In genomic region chr4:80917812-80918211, GRCm38 (mm10) we compare ENCODE assay signal across 19 mouse cellular contexts.
"Had no signal": no experiment of that assay in that cellular context is flagged by ENCODE, and none has a peak within 500 bp of the region (broad histone marks: within the 10 kb centered on the region; RNA-seq: fewer than 3 reads in every experiment).

No protein-coding gene starts in this region.

- H3K27ac ChIP-seq: limb, embryonic 10.5 days; limb, embryonic 13.5 days; liver, embryonic 14.5 days; lung, embryonic 15.5 days; neural tube, embryonic 12.5 days; neural tube, embryonic 15.5 days had no signal

- H3K9me3 ChIP-seq: limb, embryonic 10.5 days; limb, embryonic 13.5 days; lung, embryonic 15.5 days; neural tube, embryonic 12.5 days; neural tube, embryonic 15.5 days had no signal

- H3K36me3 ChIP-seq: limb, embryonic 10.5 days; limb, embryonic 13.5 days; lung, embryonic 15.5 days; neural tube, embryonic 12.5 days; neural tube, embryonic 15.5 days had no signal

- DNase-seq: kidney, adult 2 months; kidney, postnatal 10 days; kidney, postnatal 36 days; liver; liver, postnatal 0 days; lung, postnatal 14 days; lung, postnatal 4 days; midbrain, embryonic 14.5 days; thymus, adult 18-20 months; thymus, postnatal 14 days; thymus, postnatal 4 days had no signal

- H3K27me3 ChIP-seq: limb, embryonic 13.5 days; lung, embryonic 15.5 days; neural tube, embryonic 12.5 days; neural tube, embryonic 15.5 days had no signal

- H3K9ac ChIP-seq: limb, embryonic 13.5 days; liver, embryonic 14.5 days; liver, postnatal 0 days; lung, embryonic 15.5 days; neural tube, embryonic 12.5 days; neural tube, embryonic 15.5 days had no signal

- ATAC-seq: intestine, postnatal 0 days; liver, postnatal 0 days had no signal

- H3K4me2 ChIP-seq: limb, embryonic 13.5 days; lung, embryonic 15.5 days; midbrain, embryonic 11.5 days; neural tube, embryonic 12.5 days; neural tube, embryonic 15.5 days had no signal

- H3K4me1 ChIP-seq: limb, embryonic 10.5 days; neural tube, embryonic 12.5 days had no signal

- H3K4me3 ChIP-seq: limb, embryonic 10.5 days; limb, embryonic 13.5 days; lung, embryonic 15.5 days; neural tube, embryonic 12.5 days; neural tube, embryonic 15.5 days had no signal
